Mouse (Mus musculus) liver, embryonic 15.5 days (tissue): ENCODE measurements at regions not wholly inside any gene's neighbourhood (a gene's known extent, or its start where the extent isn't known, plus 50 kb on each side); places are given as distances from the start of the nearest gene placed in this dataset. TPM values are rescaled to one million over a fixed set of nuclear protein-coding genes. Genes with fewer than 3 reads are reported as not detected.

Experiments
- ATAC-seq: fragments of 200-750 bp; cut with Nextera tagmentation; 2 replicates; pipeline ENCODE4 v1.8.0; 2017; ENCODE audit warnings: moderate number of reproducible peaks, mild to moderate bottlenecking, moderate library complexity; ENCODE audit not compliant: insufficient read depth
- H3K27ac ChIP-seq: fragments of 300-500 bp; sonication (generic); replicated peaks from 2 replicates; pipeline ENCODE4 v1.5.1; 2015; ENCODE audit warnings: mild to moderate bottlenecking, inconsistent platforms
- H3K27me3 ChIP-seq: fragments of 300-500 bp; sonication (generic); 2 replicates; pipeline ENCODE4 v1.6.1; 2015; ENCODE audit warnings: mild to moderate bottlenecking, inconsistent platforms
- H3K36me3 ChIP-seq: fragments of 300-500 bp; sonication (generic); replicated peaks from 2 replicates; pipeline ENCODE4 v1.6.1; 2015; ENCODE audit warnings: moderate library complexity, mild to moderate bottlenecking, inconsistent platforms
- H3K4me1 ChIP-seq: fragments of 300-500 bp; sonication (generic); replicated peaks from 2 replicates; pipeline ENCODE4 v1.6.1; 2015; ENCODE audit warnings: inconsistent platforms
- H3K4me2 ChIP-seq: fragments of 300-500 bp; sonication (generic); 2 replicates; pipeline ENCODE4 v1.6.1; 2015; ENCODE audit warnings: moderate library complexity, mild to moderate bottlenecking, inconsistent platforms
- H3K4me3 ChIP-seq: fragments of 300-500 bp; sonication (generic); replicated peaks from 2 replicates; pipeline ENCODE4 v1.5.1; 2015; ENCODE audit warnings: mild to moderate bottlenecking, inconsistent platforms
- H3K9ac ChIP-seq: fragments of 300-500 bp; sonication (generic); 2 replicates; pipeline ENCODE4 v1.6.1; 2015; ENCODE audit warnings: moderate library complexity, mild to moderate bottlenecking, inconsistent platforms
- H3K9me3 ChIP-seq: fragments of 300-500 bp; sonication (generic); replicated peaks from 2 replicates; pipeline ENCODE4 v1.6.1; 2016; ENCODE audit warnings: inconsistent platforms
- WGBS: fragments of 180-500 bp; shearing (Covaris S2); methylation state at CpG from one replicate; pipeline ENCODE4 v1.1.7; 2015; ENCODE audit warnings: mixed read lengths; ENCODE audit not compliant: insufficient replicate concordance; 5-methylcytosine and 5-hydroxymethylcytosine counted together
- microRNA-seq: library from miRNA; unstranded; fragments of <30 nt; microRNA quantifications from one replicate; pipeline ENCODE4, GENCODE M21; 2016

DNA sequence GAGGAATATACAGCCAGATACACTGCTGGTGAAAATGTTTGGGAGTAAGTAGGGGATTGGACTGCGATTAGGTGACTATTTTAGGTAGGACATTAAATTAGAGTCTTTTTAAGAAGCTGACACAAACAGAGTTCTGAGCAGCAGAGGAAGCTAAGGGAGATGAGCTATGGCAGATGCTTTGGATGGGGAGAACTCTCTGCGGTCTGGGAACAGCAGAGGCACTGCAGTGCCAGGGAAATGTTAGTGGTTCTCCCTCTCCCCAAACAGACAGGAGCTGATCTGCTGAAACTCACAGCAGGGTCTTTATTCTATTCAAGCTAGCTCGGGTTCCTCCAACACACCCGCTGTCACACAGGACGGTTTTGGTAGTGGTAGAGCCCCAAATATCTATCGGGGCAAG, 110.7 kb upstream of the Gm10131 start:
- WGBS: 64% methylated on average over 6 of the region's 6 CpGs
- Histone ChIP-seq H3K4me1 (no peaks in the 10 kb centered on the region), H3K4me2 (no peak overlapping the region), H3K27me3 (no peaks in the 10 kb centered on the region), H3K4me3 (no peak overlapping the region), H3K27ac (no peak overlapping the region), H3K9ac (no peak overlapping the region), H3K9me3 (no peaks in the 10 kb centered on the region), H3K36me3 (no peaks in the 10 kb centered on the region)
- ATAC-seq: no peak

Small RNA genes in the stretch of these regions (microRNA-seq; reads per million reads assigned to microRNA genes)
- not detected for gene Gm23177
